Mouse (Mus musculus): Measurements from ENCODE around the gene Fbxl8.
A peak's percentile ranks its signal among the peaks of the same experiment; 100 is the strongest.
"Not testable (repeated sequence)": the region's sequence is repeated elsewhere in the genome, so short reads cannot be mapped to it uniquely, and the experiment has no call there.

Gene Fbxl8

DNA sequence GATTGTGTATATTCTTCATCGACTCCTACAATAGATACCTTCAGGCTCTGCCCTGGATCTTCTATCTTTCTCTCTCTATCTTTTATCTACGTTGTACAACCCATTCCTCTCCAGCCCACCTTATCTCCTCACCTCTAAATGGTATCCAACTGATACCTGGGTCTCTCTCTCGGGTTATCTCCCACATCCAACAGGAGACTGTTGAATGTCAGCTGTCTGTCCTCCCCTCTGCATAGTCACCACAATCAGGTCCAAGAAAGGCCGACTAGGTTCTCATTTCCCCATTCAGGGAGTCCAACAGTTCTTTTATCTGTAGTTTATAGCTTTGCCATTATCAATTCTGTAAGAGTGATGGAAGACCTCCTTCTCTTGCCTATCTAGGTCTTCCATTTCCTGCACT lies 17.8 kb downstream of the Fbxl8 start:
- DNase-seq (ENCODE audit: low spot score): no peak

DNA sequence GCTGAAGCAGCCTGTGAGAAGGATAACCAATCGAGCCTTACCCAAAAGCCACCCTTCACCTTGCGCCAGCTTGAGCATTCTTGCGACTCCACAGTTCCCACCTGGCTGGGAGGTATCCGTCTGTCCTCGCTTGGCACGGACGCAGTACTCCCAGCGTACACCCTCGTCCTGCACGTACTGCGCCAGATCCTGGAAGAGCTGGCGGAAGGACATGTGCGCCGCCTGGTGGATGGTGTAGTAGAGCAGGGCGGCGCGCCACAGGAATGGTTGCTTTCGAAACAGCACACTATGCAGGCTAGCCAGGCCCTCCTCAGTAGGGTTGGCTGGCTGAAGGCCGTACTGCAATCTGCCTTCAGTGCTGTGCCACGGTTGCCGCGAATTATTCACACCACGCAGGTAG lies 18.6 kb downstream of the Fbxl8 start:
- DNase-seq (ENCODE audit: low spot score): peak; percentile 53

DNA sequence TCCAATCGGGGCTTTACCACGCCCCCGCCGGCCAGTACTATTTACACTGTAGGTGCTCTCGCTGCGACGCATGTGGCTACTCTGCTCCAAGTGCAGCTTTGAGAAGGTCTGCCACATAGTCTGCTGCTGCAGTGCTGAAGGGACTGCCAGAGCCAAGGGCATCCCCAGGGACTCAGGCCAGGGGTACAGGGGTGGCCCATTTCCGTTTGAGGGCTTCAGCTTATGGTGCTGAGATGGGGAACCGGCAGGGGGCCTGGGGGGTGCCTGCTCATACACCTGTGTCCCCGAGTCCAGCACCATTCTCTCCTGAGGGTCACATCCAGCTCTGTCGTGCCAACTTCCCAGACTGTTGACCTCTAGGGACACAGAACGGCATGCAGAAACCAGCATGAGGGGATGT lies 21.1 kb downstream of the Fbxl8 start:
- DNase-seq (ENCODE audit: low spot score): peak; percentile 8

DNA sequence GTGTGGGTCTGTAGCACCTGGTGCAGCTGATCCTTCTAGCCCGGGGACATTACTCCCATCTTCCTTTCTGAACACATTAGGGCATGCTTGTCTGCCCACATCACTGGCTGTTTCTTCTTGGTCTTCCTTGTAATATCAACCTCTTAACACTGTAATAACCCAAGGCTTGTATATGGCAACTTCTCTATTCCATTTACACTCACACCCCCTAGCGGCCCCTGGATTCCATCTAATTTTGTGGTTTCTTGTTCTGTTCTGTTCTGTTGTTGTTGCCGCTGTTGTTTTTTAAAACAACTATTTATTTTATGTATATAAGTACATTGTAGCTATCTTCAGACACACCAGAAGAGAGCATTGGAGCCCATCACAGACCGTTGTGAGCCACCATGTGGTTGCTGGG lies 22.5 kb downstream of the Fbxl8 start:
- DNase-seq (ENCODE audit: low spot score): no peak

DNA sequence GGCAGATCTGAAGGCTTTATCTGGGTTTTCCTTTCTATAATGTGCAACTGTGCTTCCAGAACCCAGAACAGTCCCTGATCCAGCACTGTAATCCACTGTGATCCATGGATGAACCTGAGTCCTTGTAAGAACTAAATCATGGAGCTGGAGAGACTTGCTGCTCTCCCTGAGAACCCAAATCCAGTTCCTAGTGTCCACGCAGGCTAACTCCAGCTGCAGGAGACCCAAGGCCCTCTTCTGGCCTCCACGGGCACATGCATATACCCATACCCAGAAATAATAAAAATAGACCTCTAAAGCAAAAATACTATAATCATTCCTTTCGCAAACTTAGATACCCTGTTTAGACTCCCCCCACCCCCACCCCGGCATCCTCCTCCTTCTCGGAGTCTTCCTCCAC lies 23.8 kb downstream of the Fbxl8 start:
- DNase-seq (ENCODE audit: low spot score): no peak

DNA sequence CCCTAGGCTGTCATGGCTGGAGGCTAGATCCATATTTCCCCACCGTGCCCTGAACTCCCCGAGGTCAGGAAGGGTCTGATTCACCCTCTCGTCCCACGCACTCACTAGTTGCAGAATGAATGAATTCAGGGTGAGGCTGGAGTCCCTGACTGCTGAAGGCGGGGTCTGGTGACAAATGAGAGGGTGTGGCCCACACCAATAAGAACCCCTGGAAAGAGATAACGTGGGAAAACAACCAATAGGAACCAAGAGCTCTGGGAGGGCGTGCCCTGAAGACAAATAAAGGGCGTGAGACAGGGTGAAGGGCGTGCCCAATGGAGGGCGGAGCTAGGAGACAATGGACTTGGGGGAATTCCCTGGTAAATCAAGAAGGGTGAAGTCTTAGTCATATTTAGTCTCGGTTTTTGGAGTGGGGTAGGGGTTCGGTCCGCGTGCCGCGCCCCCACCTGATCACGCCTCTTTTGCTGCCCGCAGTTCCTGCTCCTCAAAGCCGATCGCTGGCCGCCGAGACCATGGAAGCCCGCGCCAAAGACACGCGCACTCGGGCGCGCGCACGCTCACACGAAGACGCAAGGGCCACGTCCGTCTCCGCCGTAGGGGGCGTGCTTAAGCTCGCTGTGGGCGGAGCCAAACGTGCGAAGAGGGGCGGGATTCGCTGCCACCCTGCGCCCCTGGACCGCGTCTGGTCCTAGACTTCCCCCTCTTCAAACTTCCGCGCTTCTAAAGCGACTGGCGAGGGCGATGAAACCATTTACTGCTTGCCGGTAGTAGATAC lies 24.7 kb downstream of the Fbxl8 start:
- DNase-seq (ENCODE audit: low spot score): peak; percentile 91

DNA sequence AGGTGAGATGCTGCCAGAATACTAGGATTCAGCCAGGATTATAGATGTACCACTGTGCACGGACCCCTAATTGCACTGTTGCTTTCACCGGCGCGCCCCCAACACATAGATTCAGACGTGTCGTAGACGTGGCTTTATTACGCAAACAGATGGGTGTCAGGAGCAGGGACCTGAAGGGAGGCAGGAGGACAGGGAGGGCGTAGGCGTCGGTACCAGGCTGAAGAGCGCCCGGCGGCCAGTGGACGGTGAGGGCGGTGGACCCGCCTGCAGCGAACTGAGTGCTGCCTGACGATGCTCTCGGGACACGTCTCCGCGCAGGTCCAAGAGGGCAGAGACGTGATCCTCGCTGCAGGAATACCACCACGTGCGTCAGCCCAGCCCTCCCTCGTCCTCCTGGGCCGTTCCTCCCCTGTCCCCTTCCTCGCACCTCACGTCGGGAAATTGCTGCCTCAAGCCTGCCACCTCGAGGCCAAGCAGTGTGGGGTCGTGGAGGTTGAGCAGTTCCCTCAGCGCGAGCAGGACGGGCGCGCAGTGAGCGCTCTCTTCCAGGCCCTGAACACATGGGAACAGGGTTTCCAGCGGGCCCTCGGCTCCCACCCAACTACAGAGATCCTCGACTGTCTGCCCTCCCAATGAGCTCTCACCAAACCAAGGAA lies 25.5 kb downstream of the Fbxl8 start, which contains the start of gene 4931428F04Rik:
4931428F04Rik (minus strand) TSS at position 60 of the 656 bp plus-strand sequence.
- DNase-seq (ENCODE audit: low spot score): no peak

DNA sequence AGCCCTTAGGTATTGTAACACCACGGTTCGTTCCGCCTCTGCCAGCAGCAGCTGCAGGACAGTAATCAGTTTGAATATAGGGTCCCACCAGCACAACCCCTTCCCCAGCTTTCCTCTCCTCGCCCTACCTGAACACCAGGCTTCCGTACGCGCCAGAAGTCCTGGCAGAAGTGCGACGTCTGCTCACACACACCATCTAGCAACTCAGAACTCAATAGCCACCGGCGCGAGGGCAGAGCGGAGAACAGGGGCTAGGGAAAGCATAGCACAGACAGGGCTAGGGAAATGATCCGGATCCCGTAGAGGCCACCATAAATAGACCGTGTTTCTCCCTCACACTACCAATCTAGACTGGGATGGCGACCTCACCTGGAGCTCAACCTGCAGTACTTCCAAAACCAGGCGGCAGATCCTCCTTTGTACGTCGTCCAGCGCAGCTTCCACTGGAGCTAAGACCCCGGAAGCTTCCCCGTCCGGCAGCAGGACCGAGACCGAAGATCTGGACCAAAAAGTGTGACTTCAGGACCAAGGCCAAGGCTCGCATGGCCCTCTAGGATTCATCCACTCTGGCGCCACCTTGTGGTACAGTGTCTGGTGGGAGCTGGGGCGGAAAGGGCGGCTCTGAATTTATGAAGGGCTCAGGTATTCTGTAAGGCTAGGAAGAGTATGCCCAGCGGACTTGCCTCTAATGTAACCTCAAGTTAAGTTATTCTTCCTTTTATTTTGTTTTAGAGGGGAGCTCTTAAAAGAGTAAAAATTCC lies 26.3 kb downstream of the Fbxl8 start:
- peak; percentile 86 for DNase-seq (ENCODE audit: low spot score)

DNA sequence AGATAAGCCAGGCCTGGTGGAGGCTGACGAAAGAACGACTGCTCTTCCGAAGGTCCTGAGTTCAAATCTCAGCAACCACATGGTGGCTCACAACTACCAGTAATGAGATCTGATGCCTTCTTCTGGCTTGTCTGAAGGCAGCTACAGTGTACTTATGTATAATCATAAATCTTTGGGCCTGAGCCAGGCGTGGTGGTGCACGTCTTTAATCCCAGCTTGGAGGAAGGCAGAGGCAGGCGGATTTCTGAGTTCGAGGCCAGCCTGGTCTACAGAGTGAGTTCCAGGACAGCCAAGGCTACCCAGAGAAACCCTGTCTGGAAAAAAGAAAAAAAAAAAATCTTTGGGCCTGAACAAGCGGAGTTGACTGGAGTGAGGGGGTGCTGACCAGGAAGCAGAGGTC lies 26.9 kb downstream of the Fbxl8 start:
- not testable (repeated sequence) for DNase-seq (ENCODE audit: low spot score)

DNA sequence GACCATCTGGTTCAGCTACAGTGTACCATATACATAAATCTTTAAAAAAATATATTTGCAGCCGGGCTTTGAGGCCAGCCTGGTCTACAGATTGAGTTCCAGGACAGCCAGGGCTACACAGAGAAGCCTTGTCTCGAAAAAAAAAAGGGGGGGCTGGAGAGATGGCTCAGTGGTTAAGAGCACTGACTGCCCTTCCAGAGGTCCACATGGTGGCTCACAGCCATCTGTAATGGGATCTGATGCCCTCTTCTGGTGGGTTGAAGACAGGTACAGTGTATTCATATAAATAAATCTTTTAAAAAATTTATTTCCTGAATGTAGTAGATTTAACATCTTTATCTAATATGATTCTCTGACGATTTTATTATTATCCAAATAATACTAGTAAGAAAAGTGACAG lies 27.4 kb downstream of the Fbxl8 start:
- not testable (repeated sequence) for DNase-seq (ENCODE audit: low spot score)

DNA sequence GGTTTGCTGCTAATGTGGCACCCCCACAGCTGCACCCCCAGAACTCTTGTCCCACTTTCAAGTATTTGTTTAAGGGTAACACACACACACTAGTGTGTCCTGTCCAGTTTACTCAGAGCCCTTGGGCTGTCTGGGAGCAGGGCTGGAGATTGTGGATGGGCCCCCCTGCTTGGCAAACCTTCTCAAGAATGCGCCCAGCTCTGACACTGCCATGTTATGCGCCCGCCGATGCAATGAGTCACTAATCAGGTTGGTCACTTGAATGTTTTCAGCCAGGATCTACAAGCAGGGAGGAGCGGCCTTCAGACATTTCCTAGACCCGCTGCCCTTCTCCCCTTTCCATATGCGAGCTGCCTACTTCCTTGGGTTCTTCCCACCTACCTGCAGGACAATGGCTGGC lies 28.0 kb downstream of the Fbxl8 start:
- no peak for DNase-seq (ENCODE audit: low spot score)

DNA sequence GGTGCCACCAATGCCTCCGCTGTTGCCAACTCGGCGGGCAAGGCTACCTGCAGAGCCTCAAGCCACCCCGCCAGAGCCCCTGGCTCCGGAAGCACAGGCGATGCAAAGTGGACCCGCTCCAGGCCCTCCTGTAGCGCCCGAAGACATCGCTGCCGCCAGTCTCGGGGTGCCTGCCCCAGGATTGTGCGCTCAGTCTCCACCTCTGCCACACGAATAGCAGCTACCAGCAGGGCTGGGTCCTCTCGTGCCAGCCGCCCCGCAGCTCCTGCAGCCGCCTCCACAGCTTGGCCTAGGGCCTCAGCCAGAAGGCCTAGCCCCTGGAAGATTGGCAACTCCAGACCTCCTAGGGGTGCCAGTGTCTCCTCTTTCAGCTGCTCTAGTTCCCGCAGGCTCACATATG lies 29.0 kb downstream of the Fbxl8 start:
- peak; percentile 8 for DNase-seq (ENCODE audit: low spot score)

DNA sequence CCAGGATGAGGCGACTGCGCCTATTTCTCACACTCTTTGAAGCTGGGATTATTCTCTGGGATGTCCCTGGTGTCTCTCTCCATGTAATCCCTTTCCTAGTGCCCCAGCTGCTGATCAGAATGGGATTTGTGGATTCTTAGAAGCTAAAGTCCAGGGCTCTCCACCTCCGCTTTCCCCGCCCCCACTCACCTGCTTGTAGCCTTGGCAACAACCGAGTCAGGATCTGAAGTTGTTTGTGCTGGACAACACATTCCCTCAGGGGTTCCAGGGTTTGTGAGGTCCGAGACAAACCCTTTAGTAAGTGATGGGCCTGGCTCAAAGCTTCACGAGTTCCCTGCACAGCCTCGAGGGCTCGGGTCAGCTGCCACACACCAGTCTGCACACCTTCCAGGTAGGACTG lies 30.3 kb downstream of the Fbxl8 start:
- no peak for DNase-seq (ENCODE audit: low spot score)

DNA sequence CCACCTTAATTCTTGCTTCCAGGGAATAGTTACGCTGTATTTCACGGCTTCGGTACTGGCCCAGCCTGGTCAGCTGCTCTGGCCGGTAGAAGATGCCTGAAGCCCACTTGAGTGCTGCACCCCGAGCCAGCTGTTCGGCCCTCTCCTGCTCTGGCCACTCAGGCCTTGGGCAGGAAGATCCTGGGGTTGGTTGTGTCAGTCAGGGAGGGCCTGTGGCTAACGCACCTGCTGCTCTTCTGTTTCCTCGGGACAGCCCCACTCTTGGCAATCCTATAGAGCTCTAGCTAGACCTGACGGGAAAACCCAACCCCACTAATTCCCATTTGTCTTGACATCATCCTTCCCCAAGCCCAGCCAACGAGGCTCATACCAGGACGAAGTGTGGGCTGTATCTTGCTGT lies 30.8 kb downstream of the Fbxl8 start:
- DNase-seq (ENCODE audit: low spot score): no peak

DNA sequence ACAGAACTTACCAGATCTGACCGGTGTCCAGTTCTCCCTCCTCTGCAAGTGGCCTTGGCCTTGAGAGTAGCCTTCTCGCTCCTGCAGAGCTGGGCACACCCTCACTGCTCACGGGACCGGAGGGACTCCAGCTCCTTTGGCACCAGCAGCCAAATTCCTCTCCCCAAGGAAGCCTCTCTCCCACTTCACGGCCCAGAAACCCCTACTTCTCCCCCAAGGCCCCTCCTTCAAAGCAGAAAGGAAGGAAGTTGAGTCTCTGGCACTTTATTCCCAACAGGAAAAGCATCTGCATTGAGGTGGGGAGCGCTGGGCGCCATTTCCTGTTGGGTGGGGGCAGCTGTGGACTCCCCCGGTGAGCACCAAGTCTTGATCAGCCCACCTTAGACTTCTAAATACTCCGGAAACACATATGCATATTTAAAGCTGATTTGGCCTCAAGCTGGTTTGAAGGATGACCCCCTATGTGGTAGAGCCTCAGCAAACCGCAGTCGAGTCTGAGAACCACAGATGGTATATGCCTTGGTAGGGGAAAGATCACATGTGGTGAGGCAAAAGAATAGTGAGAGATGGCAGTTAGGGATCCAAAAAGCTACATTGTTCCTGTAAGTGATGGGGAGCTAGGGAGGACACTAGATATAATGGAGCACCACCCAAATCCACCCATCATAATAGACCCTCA lies 31.6 kb downstream of the Fbxl8 start, which contains the start of gene Exoc3l:
Exoc3l (minus strand) TSS at position 207 of the 679 bp plus-strand sequence.
- DNase-seq (ENCODE audit: low spot score): peak; percentile 86

DNA sequence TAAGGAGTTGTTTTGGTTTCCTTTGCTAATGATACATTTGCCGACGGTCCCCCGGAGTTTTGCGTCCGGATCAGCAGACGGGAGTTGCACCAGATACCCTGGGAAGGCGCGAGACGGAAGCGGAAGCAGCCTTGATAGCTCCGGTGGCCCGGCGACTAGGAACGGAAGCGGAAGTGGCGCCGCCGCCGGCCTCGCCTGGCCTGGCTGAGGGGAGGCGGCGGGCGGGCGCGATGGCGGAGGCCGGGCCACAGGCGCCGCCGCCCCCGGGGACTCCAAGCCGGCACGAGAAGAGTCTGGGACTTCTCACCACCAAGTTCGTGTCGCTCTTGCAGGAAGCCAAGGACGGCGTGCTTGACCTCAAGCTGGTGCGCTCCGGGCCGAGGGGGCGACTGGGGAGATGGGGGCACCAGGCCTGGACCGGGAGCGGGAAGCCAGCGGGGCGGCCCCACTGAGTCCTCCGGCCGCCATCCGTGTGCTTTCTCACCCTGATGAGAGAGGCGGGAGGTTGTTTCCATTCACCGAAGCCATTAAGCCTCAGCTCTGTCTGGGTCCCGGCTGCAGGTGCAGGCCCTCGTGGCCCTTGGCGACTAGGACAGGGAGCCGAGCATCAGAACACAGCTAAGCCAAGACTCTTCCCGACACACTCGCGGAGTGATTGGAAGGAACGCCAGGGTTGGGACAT lies 33.2 kb downstream of the Fbxl8 start, which contains the start of gene E2f4:
E2f4 (plus strand) TSS at position 153 of the 682 bp plus-strand sequence.
- DNase-seq (ENCODE audit: low spot score): peak; percentile 93

DNA sequence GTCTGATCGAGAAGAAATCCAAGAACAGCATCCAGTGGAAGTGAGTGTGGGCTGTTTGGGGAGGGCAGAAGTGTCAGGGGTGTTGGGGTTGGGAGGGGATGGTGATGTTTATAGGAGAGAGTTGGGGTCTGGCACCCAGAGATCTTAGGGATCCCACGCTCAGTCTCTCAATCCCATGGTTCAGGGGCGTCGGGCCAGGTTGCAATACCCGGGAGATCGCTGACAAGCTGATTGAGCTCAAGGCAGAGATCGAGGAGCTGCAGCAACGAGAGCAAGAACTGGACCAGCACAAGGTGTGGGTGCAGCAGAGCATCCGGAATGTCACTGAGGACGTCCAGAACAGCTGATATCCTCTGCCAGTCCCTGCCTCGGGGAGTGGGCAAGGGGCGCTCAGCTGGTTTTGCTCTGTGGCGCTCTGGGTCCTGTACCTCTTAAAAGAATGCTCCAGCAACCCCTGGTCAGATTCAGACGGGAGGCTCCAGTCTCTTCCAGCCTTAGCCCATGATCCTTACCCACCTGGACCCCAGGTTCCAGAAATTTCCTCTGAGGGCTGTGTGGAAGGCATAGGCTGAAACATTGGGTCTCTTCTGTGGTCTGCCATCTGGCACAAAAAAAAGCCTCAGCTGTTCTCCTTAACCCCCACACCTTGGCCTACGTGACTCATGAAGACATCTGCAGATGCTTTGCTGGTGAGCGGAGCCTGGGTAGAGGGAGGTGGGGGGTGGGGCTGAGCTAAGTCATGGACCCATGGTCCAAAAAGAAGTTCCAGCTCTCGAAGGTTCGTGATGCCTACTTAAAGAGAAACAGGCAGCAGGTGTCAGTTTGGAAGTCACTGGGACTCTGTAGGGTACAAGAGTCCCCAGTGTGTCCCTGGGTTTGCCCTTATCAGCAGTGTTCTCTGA lies 34.2 kb downstream of the Fbxl8 start:
- DNase-seq (ENCODE audit: low spot score): no peak

DNA sequence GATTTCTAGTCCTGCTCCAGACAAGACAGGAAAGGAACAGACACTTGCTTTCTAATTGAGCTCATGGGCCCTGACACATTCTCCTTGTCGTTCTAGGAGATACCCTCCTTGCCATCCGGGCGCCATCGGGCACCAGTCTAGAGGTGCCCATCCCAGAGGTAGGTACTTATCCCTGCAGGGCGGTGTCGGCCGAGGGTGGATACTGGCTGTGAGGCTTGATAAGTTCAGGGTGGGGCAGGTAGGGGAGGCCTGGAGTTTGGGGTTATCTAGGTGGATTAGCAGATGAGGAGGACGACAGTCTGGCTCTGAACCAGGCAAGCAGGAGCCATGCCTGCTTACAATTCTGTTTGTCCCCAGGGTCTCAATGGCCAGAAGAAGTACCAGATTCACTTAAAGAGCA lies 35.5 kb downstream of the Fbxl8 start:
- no peak for DNase-seq (ENCODE audit: low spot score)

DNA sequence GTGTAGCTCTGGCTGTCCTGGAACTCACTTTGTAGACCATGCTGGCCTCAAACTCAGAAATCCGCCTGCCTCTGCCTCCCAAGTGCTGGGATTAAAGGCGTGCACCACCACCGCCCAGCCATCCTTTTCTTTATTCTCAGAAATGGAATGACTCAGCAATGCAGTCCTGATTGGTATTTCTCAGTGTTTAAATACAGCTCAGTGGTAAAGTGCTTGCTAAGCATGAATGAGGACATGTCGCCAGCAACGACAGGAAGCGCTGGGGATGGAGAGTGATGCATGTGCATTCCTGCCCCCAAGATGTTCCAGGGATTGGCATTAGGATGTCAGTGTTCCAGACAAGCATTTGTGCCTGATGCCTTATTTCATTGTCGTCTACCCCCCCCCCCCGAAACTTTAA lies 38.9 kb downstream of the Fbxl8 start:
- no peak for DNase-seq (ENCODE audit: low spot score)

DNA sequence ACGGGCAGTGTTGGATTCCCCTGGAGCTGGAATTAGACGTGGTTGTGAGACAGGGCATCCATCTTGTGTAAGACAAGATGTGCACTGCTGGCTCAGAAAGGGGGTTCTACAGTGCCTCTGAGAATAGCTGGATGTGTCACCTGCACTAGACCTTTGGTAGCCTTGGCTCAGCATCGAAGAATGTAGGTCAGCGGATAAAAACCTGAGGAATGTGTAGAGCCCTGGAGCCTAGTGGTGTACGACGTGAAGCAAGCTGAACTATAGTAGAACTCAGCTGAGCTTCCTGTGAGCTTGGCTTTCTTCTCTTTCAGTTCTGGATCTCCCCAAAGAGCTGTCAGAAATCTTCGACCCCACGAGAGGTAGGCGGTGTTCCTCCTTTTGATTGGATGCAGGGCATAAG lies 39.4 kb downstream of the Fbxl8 start:
- DNase-seq (ENCODE audit: low spot score): no peak
